Mouse (Mus musculus) spleen, adult 18-20 months (tissue): Measurements from ENCODE around the gene Celf2.

Experiments used
- DNase-seq, 2 experiments: peaks; one replicate each; pipeline ENCODE4 v3.0.0; 2022; ENCODE audit warnings: mixed read lengths in 2 of 2

Celf2 gene

DNA sequence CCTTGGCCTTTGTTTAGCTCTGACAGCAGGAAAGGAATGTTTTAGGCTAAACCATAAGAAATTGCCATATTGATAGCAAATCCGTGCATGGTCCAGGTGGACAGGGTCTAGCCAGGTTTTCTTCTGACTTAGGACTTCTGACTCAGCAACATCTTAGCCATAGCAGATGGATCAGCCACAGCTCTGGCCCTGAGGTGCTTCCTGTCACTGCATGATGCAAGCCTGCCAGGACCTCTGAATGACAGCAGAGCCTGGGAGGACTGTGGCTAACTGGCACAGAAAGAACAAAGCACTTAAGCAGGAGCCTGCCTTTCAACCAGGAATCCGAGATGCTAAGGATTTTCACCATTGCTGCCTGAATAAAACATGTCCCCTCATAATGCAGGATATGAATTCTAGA, 507.4 kb downstream of the Celf2 start:
- DNase-seq: no peak

DNA sequence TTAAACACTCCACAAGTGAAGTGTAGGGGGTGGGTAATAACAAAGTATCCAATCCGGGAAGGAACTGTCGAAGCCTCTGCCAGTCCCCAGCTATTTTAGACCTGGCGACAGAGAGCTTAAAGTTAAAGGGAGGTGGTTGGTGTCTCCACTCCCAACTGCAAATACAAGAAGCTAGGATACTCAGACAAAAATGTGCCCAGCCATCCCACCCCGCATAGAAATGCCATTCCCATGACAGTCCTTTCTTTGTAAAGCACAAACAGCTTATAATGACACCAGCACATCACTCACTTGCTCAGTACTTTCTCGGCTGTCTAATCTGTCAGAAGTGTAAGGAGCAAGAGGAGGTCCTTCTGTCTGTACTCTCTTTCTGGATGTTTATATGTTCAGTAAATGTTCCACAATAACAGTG, 518.3 kb downstream of the Celf2 start:
- no peak for DNase-seq

DNA sequence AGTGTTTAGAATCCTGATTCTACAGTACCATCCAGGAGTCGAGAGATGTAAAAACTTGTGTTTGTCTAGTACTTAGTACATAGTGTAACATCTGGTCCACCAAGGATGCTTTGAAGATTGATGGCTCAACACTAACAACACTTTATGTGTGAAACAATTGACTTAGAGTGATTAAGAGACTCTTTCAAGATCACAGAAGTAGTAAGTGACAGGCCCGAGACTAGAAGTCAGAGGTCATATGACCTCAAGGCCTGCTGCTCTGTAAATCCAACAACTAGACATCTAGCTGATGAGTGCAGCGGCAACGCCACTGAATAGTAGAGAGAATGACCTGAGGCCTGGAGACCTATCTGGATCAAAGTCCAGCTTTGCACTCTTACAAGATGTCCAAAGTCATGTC, 523.7 kb downstream of the Celf2 start:
- no peak for DNase-seq

DNA sequence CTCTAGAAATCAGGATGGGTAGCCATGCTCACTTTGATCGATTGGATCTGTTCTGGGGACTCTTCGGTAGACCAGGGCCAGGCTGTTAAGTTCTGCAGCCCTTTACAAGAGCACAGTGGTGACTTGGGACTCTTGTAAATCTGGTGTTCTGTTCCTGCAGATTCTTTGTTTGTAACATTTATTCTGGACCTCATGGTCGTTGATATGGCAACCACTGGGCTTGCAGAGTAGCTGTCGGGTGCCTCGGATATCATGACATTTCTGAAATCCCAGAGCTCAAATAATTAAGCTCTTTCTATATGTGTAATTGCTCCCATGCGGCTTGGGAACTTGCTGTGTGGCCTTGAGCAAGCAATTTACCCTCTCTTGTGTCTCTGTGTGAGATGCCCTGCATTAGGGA, 525.5 kb downstream of the Celf2 start:
- DNase-seq: no peak

DNA sequence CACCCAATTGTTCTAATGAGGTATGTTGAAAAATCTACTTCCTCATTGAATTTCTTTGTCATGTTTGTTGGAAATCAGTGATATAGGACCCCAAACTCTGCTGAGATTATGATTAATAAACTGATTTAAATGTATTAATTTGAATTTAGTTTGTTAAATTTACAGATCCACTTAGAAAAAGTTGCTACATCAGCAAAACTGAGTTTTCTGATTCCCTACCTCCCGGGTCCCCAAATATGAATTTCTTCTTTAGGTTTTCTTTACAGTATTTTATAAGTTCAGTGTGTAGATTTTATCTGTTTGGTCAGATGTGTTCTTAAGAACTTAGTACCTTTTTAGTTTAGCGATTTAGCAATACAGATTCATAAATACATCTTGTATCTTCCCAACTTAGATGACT, 533.1 kb downstream of the Celf2 start:
- DNase-seq: no peak

DNA sequence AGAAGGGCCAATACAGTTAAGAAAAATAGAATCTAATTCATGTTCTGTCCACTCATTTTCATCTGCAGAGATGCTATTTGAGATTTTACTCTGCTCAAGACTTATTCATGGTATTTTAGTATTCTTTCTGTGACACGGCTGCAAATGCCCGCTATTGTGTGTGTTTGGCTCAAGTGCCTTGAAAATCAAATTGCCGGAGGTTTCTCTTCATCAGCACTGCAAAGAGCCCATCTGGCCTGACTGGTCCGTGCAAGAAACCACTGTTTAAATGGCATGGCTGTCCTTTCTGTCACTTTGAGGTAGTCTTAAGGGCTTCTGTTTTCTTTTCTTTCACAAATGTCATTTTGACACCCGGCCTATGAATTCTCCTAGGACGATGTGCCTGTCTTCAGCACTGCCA, 540.1 kb downstream of the Celf2 start:
- no peak for DNase-seq

DNA sequence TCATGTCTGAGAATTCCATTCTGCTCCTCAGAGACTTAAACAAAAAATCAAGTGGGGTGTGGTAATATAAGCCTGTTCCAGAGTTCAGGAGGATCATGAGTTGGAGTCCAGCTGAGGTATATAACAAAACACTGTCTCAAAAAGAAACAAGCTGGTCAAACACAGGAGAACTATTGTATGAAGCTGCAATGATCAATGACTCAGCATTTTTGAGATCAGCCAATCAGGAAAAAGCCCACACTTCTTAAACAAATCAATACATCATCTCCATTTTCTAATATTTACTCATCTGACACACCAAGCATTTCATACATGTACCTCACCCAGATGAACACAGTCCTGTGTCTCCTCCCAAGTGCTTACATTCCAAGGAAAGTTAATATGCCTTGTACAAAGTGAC, 544.1 kb downstream of the Celf2 start:
- no peak for DNase-seq

DNA sequence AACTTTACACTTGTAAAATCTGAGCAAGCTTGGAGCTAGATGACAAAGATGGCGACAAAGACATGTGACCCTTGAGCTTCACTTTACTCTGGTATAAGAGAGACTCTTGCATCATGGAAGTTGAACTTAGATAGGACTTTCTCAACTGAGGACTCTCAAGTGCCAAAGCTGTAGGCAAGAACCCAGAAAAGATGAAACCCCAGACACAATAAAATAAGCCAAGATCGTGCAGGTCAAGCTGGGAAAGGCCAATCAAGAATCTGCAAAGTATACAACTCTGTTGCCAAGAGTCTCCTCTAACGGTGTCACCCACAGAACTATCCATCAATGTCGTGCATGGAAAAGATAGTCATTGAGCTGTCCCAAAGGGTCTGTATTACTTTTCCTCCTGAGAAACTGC, 558.7 kb downstream of the Celf2 start:
- DNase-seq: no peak

DNA sequence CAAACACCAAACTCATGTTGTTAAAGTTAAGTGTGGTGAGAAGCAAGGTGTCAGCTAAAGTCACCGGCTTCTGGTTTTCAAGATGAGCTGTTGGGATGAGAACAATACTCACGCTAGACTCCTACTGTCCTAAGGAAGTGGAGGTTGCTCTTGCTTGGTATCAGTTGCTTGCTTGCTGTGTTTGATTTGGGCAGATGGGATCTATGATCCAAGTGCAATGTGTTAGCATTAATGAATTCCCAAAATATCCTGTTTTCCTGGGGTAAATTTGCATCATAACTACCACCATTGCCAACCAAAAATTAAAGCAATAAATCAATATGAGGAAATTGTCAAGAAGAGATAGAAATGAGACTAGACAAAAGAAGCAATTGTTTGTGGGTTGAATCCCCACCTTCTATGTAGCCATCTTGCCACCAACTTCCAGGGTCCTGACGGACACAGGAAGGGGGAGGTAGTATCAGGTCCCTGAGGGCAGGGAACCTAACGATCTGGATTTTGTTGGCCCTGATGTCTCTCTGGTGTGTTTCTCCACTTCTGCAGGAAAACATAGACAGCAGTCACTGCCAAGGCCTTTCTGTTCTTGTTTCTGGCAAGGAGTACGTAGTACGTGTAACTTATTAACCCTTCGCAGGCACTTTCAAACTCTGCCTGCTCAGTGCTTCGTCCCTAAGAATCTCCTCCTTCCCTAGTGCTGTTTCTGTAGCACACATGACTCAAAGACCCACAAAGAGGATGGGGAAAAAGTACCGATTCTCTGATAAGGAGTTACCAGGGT, 563.5 kb downstream of the Celf2 start:
- DNase-seq: no peak

DNA sequence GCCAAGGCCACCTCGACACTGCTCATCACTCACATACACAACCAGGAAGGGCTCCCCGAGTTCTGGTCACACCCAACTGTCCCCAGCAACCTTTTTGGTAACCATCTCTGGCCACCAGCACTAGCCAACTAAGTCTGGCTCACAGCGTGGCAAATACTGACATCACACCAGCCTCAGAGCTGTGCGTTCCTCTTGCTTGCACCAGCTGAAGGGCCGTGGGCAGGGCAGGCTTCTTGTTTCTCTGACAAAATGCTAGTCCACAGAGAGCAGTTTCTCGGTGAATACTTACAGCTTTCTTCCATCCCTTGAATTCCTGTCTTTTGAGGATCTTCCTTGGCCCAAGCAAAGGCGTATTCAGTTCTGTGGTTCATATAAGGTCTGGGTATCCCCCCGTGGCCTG, 565.7 kb downstream of the Celf2 start:
- DNase-seq: no peak

DNA sequence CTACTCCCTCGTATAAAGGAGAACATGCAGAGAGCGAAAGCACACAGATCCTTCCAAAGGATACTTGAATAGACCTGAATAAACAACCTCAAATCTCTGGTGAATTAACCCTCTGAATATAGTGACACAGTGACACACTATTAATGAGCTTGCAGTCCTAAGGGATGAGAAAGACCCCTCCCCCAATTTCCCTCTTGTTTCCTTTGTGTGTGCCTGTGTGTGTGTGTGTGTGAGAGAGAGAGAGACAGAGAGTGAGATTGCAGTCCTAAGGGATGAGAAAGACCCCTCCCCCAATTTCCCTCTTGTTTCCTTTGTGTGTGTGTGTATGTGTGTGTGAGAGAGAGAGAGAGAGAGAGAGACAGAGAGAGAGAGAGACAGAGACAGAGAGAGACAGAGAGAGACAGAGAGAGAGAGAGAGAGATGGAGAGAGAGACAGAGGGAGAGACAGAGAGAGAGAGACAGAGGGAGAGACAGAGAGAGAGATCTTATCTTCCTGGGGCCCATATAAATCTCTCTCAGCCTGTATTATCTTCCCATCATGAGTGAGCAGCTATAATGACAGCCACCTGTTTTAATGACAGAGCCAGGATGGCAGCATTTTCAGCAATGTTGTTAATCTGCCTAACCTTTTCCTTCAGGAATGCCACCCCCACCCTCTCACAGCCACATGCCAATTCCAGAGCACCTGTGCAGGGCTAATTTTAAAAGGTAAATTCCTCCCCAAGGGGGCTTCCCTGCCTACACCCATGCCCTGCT, 566.5 kb downstream of the Celf2 start:
- DNase-seq: no peak

DNA sequence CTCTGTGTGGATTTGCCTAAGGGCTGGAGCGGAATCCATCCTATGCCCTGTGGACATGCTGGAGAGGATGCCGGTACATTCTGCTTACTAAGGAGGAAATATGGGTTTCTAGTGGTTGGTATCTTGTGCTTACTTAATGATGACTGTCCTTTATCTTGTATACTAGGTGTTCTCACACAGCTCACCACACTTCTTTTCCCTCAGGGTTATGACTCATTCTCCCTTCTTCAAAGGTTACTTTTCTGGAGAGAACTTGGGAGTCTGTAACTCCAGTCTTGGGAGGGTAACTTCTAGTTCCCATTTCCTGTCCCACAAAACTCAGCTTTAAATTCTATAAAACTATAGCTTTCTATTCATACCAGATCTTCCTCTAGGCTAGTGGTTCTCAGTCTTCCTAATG, 570.2 kb downstream of the Celf2 start:
- DNase-seq: no peak

DNA sequence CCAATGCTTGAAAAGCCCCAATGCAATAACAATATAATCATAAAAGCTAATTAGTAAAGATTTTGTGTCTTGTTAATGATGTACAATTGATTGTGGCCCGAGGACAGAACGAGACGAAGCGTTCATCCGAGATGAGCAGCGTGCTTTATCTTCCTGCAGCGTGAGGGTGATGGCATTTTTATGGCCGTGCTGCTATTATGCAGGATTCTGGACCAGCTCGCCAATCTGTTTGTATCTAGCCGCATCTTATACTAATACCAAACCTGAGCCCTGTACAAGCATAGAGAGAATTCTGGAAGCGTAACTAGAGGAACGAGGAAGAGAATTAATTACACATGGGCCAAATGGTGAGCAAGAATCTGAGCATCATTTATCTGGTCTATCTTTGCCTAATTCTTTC, 576.2 kb downstream of the Celf2 start:
- DNase-seq: no peak

DNA sequence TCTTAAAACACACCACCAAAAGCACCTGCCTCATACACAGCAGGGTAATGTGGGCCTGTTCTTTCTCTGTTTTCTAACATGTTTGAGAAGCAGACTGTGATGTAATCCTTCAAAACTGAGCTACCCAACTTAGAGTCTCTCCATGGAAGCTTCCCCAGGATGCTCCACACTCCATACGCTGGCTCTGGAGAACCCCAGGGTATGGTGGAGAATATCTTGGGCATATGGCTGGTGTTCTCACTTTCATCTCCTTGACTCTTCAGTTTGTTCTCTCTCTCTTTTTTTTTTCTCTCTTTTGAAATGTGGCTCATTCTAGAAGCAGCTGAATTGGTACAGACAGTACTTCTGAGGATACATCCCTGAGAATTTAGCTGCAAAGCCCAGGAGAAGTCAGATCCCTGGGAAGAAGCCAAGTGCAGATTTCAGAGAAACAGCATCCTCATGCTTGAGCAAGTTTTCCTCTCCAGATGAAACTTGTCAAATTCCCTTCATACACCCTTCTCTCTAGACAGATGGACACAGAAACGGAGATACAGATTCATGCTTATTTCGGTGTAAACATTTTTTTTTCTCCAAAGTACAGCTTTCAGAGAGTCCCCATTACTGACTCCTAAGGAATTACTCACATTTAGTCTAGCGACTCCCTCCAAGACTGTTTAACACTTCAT, 581.5 kb downstream of the Celf2 start:
- no peak for DNase-seq

DNA sequence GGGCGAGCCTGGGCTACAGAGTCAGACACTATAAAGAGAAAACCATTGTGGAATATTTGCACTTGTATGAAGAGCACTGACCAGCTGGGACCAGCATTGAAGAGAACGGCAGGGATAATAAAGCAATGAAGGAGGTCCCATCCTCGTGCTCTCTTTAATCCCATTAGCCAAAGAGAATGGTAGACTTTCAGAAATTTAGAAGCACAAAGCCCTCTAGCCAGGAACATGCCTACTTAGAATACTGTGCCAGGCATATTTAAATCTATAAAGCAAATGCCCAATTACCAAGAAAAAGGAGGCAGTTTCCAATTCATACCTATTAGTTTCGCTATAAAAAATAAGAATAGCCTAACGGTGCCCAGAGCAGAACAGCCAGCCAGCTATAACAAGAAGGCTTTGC, 583.9 kb downstream of the Celf2 start:
- DNase-seq: no peak

DNA sequence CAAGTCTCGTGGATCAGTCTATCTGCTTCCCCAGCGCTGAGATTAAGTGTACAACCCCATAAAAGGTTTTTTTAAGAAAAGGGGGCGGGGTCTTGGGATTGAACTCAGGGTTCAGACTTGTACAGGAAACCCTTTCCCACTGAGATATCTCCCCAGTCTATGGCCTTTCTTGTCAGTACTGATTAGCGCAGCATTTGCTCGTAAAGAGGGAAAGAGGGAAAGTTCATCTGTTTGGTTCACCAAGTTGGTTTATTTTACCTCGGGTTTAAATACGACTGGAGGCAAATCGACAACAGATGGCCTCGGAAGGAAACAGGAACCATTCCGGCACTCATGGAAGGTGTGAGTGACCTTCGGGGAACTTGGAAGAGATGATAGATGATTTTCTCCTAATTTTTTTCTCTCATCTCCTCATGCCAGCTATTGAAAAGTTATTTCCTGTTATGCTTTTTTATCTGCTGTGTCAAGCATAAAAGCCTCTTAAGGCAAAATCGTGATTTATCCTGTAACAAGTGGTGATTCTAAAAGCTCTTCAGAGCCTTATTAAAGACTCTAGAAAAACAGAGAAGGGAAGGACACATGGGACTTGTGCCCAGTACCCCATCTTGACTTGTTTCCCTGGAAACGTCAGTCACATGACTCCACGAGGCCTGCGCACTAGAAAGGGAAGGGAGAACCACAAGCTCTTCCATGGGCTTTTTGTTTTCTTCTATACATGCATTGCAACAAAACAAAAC, 585.5 kb downstream of the Celf2 start:
- DNase-seq: no peak

DNA sequence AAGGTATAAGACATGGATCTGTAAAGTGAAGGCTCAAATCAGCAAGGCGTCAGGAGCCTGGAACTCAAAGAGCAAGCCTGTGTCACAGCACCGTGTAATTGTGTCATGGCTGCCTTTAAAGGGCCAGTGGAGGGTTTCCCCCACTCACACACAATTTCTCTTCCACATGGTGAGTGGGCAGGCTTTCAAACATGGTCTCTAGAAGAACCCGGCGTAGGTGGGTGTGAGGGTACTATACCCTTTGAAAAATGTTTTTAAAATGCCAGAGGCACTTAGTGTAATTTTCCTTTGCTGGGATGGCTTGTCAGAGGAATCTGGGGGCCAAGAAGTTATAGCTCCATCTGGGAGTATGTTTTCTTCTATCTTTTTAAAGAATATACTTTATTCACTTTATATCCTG, 594.0 kb downstream of the Celf2 start:
- DNase-seq: no peak

DNA sequence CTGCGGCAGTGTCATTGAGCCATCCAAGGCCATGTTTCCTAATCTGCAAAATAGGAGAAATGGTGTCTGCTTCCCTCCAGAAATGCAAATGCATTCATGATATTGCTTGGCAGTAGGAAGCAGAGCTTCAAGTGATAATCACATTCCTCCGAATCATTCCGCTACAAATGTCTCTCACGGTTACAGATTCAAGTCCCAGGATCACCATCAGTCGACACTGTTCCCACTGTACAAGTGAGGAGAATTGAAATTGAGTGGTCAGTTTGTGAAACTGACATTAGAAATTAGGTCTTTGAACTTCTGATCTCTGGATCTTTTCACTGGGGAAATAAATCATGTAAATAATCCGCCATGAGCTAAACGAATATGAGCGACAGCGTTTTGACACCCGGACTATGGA, 596.0 kb downstream of the Celf2 start:
- no peak for DNase-seq

DNA sequence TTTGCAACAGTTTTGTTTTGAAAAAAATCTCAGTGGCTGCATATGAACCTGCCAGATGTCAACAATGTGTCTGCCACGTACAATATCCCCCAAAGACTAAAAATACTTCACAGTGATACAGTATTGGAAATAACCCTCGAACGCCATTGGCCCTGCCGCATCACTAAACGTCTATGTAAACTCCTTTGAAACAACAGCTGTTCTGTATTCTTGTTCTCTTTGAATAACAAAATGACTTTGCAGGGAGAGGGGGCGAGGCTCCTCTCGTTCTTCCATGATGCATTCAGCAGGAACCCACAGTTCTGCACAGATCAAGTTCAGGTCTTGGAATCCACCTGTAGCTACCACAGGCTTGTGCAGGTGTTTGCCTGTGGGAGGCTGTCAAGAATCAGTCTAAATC, 597.4 kb downstream of the Celf2 start:
- no peak for DNase-seq

DNA sequence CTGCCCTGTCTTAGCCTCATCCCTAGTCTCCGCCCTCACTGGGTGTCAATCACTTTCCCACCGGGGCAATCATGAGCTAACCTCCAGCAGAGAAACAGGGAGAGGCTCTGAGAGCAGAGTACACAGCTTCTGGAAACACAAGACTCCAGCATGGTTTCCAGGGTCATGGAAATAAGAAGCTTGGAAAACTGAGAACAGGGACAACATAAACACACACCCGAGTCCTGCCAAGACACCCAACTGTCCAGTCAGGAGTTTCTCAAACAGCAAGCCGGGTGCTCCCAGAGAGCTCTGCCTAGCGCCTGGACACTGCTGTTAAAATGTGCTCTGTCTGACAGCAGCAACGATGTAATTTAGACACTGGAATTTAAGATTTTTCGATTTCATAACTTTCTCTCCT, 599.4 kb downstream of the Celf2 start:
- DNase-seq: no peak

DNA sequence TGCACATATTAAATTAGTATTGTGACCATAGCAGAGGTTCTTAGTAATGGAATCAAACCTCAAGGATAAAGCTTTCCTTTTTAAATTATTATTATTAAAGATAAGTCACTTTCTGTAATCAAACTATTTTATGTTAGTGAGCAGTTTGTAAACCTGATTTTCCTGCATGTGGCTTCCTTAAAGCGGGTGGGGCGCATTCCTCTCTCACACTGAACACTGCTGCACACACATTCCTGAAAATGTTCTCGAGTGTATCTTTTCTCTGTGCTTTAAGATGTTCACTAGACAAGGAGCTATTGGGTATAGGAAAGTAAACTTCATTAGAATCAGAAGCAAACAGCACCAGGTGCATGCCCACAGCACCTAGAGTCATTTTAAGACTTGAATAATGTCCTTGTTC, 605.0 kb downstream of the Celf2 start:
- no peak for DNase-seq

DNA sequence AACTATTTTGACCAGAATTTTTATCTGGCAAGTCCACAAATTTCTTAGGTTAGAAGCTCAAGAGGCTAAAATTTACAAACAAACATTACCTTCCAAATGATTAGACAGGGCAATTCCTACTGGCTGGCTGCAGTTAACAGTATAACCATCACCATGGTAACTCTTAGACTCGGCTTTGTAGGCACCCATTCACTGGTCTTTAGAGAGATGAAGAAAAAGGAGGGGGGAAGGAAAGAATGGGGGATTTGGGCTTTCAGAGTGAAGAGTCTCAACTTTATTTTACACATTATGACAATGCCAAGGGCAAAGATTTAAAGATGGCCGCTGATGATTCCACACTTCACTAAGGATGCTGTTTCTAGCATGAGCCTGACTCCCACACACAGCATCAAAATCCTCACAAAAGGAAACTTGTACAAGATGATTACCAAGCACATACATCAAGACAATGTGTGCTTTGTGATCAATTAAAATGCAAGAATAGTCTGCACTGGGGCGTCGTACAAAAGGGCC, 606.1 kb downstream of the Celf2 start:
- no peak for DNase-seq

DNA sequence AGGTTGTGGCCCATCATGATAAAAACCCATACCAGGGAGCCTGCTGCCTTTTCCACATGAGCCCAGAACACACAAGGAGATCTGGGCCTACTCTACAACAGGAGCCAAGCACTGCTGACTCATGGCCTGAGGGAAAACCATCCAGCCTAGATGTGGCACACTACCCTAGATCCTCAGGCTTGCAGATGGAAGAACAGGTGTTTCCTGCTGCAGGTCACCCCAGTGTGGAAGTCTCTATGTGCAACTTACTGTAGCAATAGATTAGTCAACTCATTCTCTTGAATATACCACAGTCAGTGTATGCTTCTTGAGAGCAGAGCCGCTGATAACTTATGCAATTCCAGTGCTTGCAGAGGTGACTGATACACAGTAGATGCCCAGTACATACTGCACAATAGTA, 612.5 kb downstream of the Celf2 start:
- DNase-seq: no peak
